Mouse (Mus musculus) CH12.LX (cell line): Measurements from ENCODE around the gene Tjp3. TPM values are rescaled to one million over a fixed set of nuclear protein-coding genes. Genes with fewer than 3 reads are reported as not detected.

Experiments
- DNase-seq: peaks from one replicate; pipeline ENCODE4 v3.0.0-alpha.2; 2013; ENCODE audit errors: extremely low read depth
- H3K27ac ChIP-seq: 2 replicates; pipeline ENCODE4 v1.5.1; 2012; ENCODE audit warnings: low read depth, mild to moderate bottlenecking, control low read depth, moderate library complexity; ENCODE audit not compliant: insufficient read depth
- H3K27me3 ChIP-seq: replicated peaks from 2 replicates; pipeline ENCODE3; 2012; ENCODE audit warnings: inconsistent platforms
- H3K36me3 ChIP-seq, 2 experiments: replicated peaks in 1 of 2; 2 replicates each; pipeline versions ENCODE3 to v1.6.1; 2012; ENCODE audit warnings: inconsistent platforms in 1 of 2, low read length in 1 of 2, mild to moderate bottlenecking in 1 of 2, mixed read lengths in 1 of 2, moderate library complexity in 1 of 2; ENCODE audit not compliant: control insufficient read depth in 1 of 2, insufficient read depth in 1 of 2
- H3K4me1 ChIP-seq, 2 experiments: 2 replicates each; pipeline ENCODE4 v1.6.1; 2012; ENCODE audit warnings: inconsistent platforms in 1 of 2, moderate library complexity in 1 of 2; ENCODE audit not compliant: insufficient read depth in 2 of 2, control insufficient read depth in 1 of 2
- H3K4me2 ChIP-seq: 2 replicates; pipeline ENCODE4 v1.6.1; 2012; ENCODE audit warnings: low read depth, mild to moderate bottlenecking, control low read depth; ENCODE audit not compliant: poor library complexity, insufficient read depth, severe bottlenecking
- H3K4me3 ChIP-seq, 3 experiments: fragments of 150-350 bp in 1 of 3; sonication (generic) in 1 of 3; replicated peaks in 1 of 3; 2 replicates each; pipeline versions ENCODE3 to v1.5.1; 2011 to 2012; ENCODE audit warnings: low read depth in 2 of 3, low read length in 2 of 3, mild to moderate bottlenecking in 2 of 3, moderate library complexity in 2 of 3, control low read depth in 1 of 3, improper control_type of control experiment in 1 of 3, inconsistent platforms in 1 of 3, mixed read lengths in 1 of 3; ENCODE audit not compliant: poor library complexity in 1 of 3
- H3K79me2 ChIP-seq: replicated peaks from 2 replicates; pipeline ENCODE4 v1.6.1; 2012; ENCODE audit warnings: mild to moderate bottlenecking, moderate library complexity; ENCODE audit not compliant: control insufficient read depth, poor library complexity, insufficient read depth, severe bottlenecking; ENCODE audit errors: extremely low read depth
- H3K9ac ChIP-seq: 2 replicates; pipeline ENCODE4 v1.6.1; 2012; ENCODE audit warnings: low read depth, mild to moderate bottlenecking, control low read depth, moderate library complexity; ENCODE audit not compliant: insufficient read depth
- H3K9me3 ChIP-seq: replicated peaks from 2 replicates; pipeline ENCODE3; 2012; ENCODE audit warnings: low read length, inconsistent platforms, mixed read lengths
- BHLHE40 ChIP-seq: IDR thresholded peaks from 2 replicates; pipeline ENCODE4 v1.6.1; 2011; ENCODE audit warnings: mild to moderate bottlenecking, low read depth, low read length, improper control_type of control experiment
- CHD2 ChIP-seq: IDR thresholded peaks from 2 replicates; pipeline ENCODE4 v1.6.1; 2011; ENCODE audit warnings: low read length, improper control_type of control experiment
- E2F4 ChIP-seq: IDR thresholded peaks from 2 replicates; pipeline ENCODE4 v1.6.1; 2011; ENCODE audit warnings: low read depth, low read length, improper control_type of control experiment; ENCODE audit not compliant: insufficient replicate concordance
- ELF1 ChIP-seq: IDR thresholded peaks from 2 replicates; pipeline ENCODE4 v1.6.1; 2014; ENCODE audit warnings: low read depth, mild to moderate bottlenecking, inconsistent platforms, low read length, improper control_type of control experiment
- ETS1 ChIP-seq: conservative IDR thresholded peaks from 2 replicates; pipeline ENCODE4 v1.6.1; 2012; ENCODE audit warnings: low read depth, mild to moderate bottlenecking, inconsistent platforms, low read length, improper control_type of control experiment, moderate library complexity
- HCFC1 ChIP-seq: IDR thresholded peaks from 2 replicates; pipeline ENCODE4 v1.6.1; 2012; ENCODE audit warnings: low read depth, mild to moderate bottlenecking, inconsistent platforms, low read length, improper control_type of control experiment
- KAT2A ChIP-seq: IDR thresholded peaks from 2 replicates; pipeline ENCODE4 v1.6.1; 2012; ENCODE audit warnings: low read length, improper control_type of control experiment, inconsistent platforms; ENCODE audit not compliant: insufficient replicate concordance
- MAFK ChIP-seq: IDR thresholded peaks from 2 replicates; pipeline ENCODE4 v1.6.1; 2011; ENCODE audit warnings: low read length, improper control_type of control experiment; ENCODE audit not compliant: insufficient replicate concordance
- MAX ChIP-seq: IDR thresholded peaks from 2 replicates; pipeline ENCODE4 v1.6.1; 2011; ENCODE audit warnings: low read length, improper control_type of control experiment
- MAZ ChIP-seq: IDR thresholded peaks from 2 replicates; pipeline ENCODE4 v1.6.1; 2012; ENCODE audit warnings: low read depth, mild to moderate bottlenecking, inconsistent platforms, low read length, improper control_type of control experiment, moderate library complexity
- MEF2A ChIP-seq: IDR thresholded peaks from 2 replicates; pipeline ENCODE4 v1.6.1; 2014; ENCODE audit warnings: low read depth, mild to moderate bottlenecking, inconsistent platforms, low read length, improper control_type of control experiment, borderline replicate concordance
- MXI1 ChIP-seq: IDR thresholded peaks from 2 replicates; pipeline ENCODE4 v1.6.1; 2011; ENCODE audit warnings: mild to moderate bottlenecking, low read depth, low read length, improper control_type of control experiment
- MYC ChIP-seq: IDR thresholded peaks from 2 replicates; pipeline ENCODE4 v1.6.1; 2011; ENCODE audit warnings: low read depth, mild to moderate bottlenecking, improper control_type of control experiment, low read length
- NELFE ChIP-seq: IDR thresholded peaks from 2 replicates; pipeline ENCODE4 v1.6.1; 2011; ENCODE audit warnings: low read depth, low read length, improper control_type of control experiment
- NRF1 ChIP-seq: IDR thresholded peaks from 2 replicates; pipeline ENCODE4 v1.6.1; 2014; ENCODE audit warnings: low read depth, mild to moderate bottlenecking, inconsistent platforms, low read length, improper control_type of control experiment, moderate library complexity
- PAX5 ChIP-seq: IDR thresholded peaks from 2 replicates; pipeline ENCODE4 v1.6.1; 2012; ENCODE audit warnings: low read length, inconsistent platforms, mixed read lengths
- POLR2A ChIP-seq: IDR thresholded peaks from 2 replicates; pipeline ENCODE4 v1.6.1; 2011; ENCODE audit warnings: low read depth, mild to moderate bottlenecking, improper control_type of control experiment, low read length
- POLR2AphosphoS2 ChIP-seq: IDR thresholded peaks from 2 replicates; pipeline ENCODE4 v1.6.1; 2011; ENCODE audit warnings: low read depth, low read length, improper control_type of control experiment
- RAD21 ChIP-seq: IDR thresholded peaks from 2 replicates; pipeline ENCODE4 v1.6.1; 2011; ENCODE audit warnings: low read depth, mild to moderate bottlenecking, low read length, improper control_type of control experiment, moderate library complexity
- SIN3A ChIP-seq: IDR thresholded peaks from 2 replicates; pipeline ENCODE4 v1.6.1; 2012; ENCODE audit warnings: low read length, improper control_type of control experiment, inconsistent platforms
- TCF12 ChIP-seq: IDR thresholded peaks from 2 replicates; pipeline ENCODE4 v1.6.1; 2014; ENCODE audit warnings: low read depth, mild to moderate bottlenecking, inconsistent platforms, low read length, improper control_type of control experiment
- USF1 ChIP-seq: IDR thresholded peaks from 2 replicates; pipeline ENCODE4 v1.6.1; 2014; ENCODE audit warnings: low read depth, mild to moderate bottlenecking, inconsistent platforms, low read length, improper control_type of control experiment
- ZKSCAN1 ChIP-seq: IDR thresholded peaks from 2 replicates; pipeline ENCODE4 v1.6.1; 2012; ENCODE audit warnings: low read depth, inconsistent platforms, low read length, improper control_type of control experiment, borderline replicate concordance
- ZMIZ1 ChIP-seq: IDR thresholded peaks from 2 replicates; pipeline ENCODE4 v1.6.1; 2012; ENCODE audit warnings: low read depth, mild to moderate bottlenecking, inconsistent platforms, low read length, improper control_type of control experiment
- dilution Hi-C: fragments of 300-500 bp; cut with MboI; formaldehyde crosslinking; loops from 2 replicates; pipeline ENCODE4 v1.14.3; 2020; ENCODE audit warnings: low sequenced_read_pairs; ENCODE audit not compliant: extremely low pct_unique_long_range_greater_than_20kb, extremely low pct_ligation_motif_present
- in situ Hi-C: fragments of 300-500 bp; cut with MboI; formaldehyde crosslinking; loops from 3 replicates; pipeline ENCODE4 v1.14.3; 2019; ENCODE audit warnings: low sequenced_read_pairs, low pct_ligation_motif_present, low pct_unique_long_range_greater_than_20kb, mixed read lengths
- polyA plus RNA-seq: library from polyadenylated mRNA; unstranded; fragments of >175 nt; gene quantifications from 2 replicates; pipeline ENCODE4 v1.2.1, GENCODE M21; 2012; ENCODE audit warnings: low read depth; ENCODE audit not compliant: insufficient read length
- total RNA-seq, 2 experiments: library from RNA; depleted of rRNA; stranded (reverse); fragments of 300-350 nt in 1 of 2; fragments of >200 nt in 1 of 2; gene quantifications; 2 replicates each; pipeline ENCODE4 v1.2.3; 2012 to 2014

Gene Tjp3
- total and polyA plus RNA-seq, 3 experiments, result 0.42 to 7.2 (median 0.76) TPM

DNA sequence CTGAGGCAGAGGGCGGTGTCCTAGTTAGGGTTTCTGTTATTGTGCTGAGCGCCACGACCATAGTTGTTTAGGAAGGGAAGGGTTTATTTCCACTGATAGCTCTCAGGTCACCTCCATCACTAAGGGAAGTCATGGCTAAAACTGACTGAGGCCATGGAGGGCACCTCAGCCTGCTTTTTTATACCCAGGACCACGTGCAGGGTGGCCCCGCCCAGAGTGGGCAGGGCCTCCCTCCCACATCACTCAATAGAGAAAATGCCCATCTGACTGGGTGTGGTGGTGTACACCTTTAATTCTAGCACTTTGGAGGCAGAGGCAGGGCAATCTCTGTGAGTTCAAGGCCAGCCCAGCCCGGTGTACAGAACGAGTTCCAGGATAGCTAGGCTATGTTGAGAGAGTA is 22.8 kb upstream of the Tjp3 start:
- H3K79me2 ChIP-seq, result no peaks in the 10 kb centered on the region
- no peaks in the 10 kb centered on the region for H3K27me3 ChIP-seq
- no peak overlapping the region for H3K4me2 ChIP-seq
- DNase-seq, result no peak
- no peak overlapping the region for H3K9ac ChIP-seq
- H3K36me3 ChIP-seq, result peaks cover 84 to 100% of the 10 kb centered on the region in 2 experiments
- in situ Hi-C loops, result no loop called here
- dilution Hi-C loops, result no loop called here
- peaks cover 6 to 25% of the 10 kb centered on the region in 2 experiments; a peak in 3 of 4 replicates for H3K4me1 ChIP-seq
- no peak overlapping the region for H3K27ac ChIP-seq
- H3K9me3 ChIP-seq, result no peaks in the 10 kb centered on the region
- TF ChIP-seq POLR2AphosphoS2 (no peak), ELF1 (no peak), KAT2A (no peak), MAX (no peak), ZMIZ1 (no peak), ETS1 (no peak), NELFE (no peak), USF1 (no peak; the same call in 1 of the 2 replicates), RAD21 (no peak), SIN3A (no peak), MEF2A (no peak), E2F4 (no peak), MXI1 (no peak)
- no peak overlapping the region for H3K4me3 ChIP-seq

DNA sequence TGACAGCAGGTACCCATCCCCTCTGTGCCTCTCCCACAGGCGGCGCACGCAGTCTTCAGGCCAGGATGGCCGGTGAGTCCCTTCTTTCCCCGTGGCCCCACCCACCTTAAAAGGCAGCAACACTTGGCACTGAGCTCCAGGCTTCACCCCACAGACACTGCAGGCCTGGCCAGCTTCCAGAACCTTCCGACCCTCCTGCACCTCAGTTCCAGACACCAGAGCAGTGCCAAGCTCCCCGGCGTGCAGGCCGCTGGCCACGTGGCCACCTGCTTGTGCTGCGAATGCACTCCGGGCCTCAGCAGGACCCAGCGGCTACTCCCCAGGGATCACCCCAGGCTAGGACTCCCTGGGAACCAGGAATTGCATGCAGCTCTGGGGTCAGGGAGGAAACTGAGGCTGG is 22.2 kb upstream of the Tjp3 start:
- Histone ChIP-seq H3K4me3 (no peak overlapping the region), H3K79me2 (no peaks in the 10 kb centered on the region), H3K4me1 (peaks cover under 1 to 25% of the 10 kb centered on the region in 2 experiments; a peak in 2 of 4 replicates), H3K9ac (no peak overlapping the region), H3K36me3 (peaks cover 87 to 100% of the 10 kb centered on the region in 2 experiments), H3K4me2 (no peak overlapping the region), H3K27me3 (no peaks in the 10 kb centered on the region), H3K27ac (no peak overlapping the region), H3K9me3 (no peaks in the 10 kb centered on the region)
- in situ Hi-C loops, result no loop called here
- dilution Hi-C loops, result no loop called here
- no peak for DNase-seq
- TF ChIP-seq POLR2A (no peak), POLR2AphosphoS2 (no peak), CHD2 (no peak), RAD21 (no peak), E2F4 (no peak), BHLHE40 (no peak), TCF12 (no peak), MAFK (no peak), ZKSCAN1 (no peak), NRF1 (no peak), MAZ (no peak), PAX5 (no peak), MYC (no peak), HCFC1 (no peak)
